Mouse (Mus musculus): ENCODE data around the gene Mrpl40.

DNA sequence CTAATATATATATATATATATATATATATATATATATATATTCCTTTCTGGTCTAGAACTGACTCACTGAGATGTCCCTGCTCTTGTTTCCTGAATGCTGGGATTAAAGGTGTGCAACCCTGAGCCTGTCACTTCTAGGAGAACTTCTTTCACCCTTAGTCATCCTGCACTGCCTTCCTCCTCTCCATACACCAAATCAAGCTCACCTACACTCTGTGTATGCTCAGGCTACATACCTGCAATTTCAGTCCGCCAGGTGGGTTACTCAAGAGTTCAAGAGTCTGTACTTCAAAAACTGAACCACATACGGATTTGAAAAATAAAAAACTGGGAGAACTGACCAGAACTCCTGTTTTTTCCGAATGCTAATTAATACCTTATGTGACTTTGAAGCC, 40.6 kb downstream of the Mrpl40 start:
- TF ChIP-seq CTCF (IDR thresholded peaks at IDR 0.05; ENCODE audit: borderline replicate concordance, control insufficient read depth, extremely low read depth, insufficient read depth, low read length, poor library complexity) (no peak), POLR2A (IDR thresholded peaks at IDR 0.05; ENCODE audit: control insufficient read depth, extremely low read depth, insufficient read depth, low read length, poor library complexity) (no peak)
